Mouse (Mus musculus): ENCODE data around the gene Pitx1.

DNA sequence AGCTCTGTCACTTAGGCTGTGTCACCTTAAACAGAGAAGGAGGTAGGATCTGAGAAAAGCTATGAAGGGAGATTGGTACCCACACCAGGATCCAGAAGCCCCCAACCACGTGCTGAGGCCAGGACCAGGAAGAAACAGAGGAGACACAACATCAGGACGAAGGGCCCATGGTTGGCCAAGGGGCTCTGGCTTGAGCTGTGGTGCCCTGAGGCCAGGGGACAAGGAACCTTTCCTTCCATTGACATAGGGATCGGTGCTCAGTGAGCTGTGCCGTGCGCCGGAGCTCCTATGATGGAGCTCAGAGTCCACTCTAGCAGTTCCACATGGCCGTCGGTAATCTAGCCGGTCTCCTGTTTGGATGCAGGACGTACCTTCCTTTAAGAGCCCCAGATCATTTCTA is 26.3 kb downstream of the Pitx1 start:
- TF ChIP-seq CTCF (IDR thresholded peaks at IDR 0.05; ENCODE audit: low read depth) (no peak), EP300 (IDR thresholded peaks at IDR 0.05; ENCODE audit: low read depth) (no peak)

All from heart, postnatal 0 days (tissue).